Mouse (Mus musculus) ovary, postnatal 10 days (tissue): Measurements from ENCODE around the gene Dcaf1.

Source experiments
- DNase-seq: peaks from one replicate; pipeline ENCODE4 v3.0.0; 2022; ENCODE audit warnings: low spot score

The Dcaf1 gene

DNA sequence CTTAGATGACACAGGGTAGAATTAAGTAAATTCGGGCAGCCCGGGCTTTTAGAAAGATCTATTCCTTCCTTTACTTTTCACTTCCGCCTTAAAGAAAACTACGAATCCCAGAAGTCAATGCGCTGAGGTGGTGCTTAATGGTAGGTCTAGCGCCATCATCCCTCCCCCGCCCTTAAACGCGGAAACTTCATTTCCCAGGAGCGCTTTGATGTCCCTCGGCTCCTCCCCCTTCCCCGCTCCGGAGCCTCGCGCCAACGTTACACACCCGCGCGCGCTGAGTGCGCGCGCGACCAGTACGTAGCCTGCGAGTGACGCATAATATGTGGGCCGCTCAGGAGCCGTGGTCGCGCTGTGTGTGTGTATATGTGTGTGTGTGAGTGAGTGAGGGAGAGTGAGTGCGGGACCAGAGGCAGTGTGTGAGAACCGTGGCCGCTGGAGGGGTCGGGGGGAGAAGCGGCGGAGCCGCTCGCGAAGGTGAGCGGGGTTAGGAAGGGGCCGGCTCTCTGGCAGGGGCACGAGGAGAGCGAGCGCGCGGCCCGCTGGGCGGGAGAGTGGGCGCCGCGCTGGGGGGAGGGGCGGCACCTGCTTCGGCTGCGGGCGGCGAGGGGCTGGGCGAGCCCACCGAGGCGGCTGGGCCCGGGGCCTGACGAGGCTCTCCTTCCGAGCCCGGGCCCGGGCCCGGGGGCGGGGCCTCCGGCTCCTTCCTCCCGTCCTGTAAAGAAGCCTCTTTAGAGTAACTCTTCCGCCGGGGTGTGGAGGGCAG lies at the start of gene Dcaf1:
Dcaf1 (plus strand) TSS at position 257 of the 763 bp plus-strand sequence.
- peak; percentile 42 for DNase-seq

DNA sequence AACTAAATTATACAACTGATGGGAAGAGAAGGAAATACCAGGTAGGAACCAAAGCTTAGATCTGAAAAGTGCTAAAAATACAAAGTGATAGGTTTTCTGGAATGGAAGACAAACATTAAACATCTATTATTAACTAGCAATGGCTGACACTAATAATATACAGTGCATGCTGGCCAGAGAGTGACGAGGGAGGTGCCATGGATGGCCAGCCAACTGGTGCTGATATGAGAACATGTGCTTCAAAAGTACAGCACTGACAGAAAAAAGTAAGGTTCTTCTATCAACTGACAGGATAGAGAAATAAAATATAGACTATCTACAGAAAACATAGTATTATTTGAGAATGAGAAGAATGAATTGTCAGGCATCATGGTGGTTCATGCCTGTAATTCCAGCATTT lies 45.6 kb upstream of the Dcaf1 start:
- no peak for DNase-seq

DNA sequence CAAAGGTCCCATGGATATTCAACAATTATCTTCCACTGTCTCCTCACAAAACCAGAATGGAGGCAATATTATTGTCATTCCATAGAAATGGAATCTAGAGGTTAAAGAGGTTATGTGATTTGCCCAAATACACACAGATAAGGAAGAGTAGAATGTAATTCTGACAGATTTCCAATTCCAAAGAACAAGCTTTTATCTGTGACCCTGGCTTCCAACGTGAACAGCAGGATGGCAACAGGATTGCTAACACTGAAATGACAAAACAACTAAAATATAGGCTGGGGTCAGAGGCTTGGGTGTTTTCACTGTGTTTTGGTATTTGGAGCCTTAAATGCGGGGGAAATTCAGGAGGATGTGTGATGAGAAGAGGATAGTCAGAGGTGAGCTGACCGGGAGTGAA lies 44.3 kb upstream of the Dcaf1 start:
- no peak for DNase-seq

DNA sequence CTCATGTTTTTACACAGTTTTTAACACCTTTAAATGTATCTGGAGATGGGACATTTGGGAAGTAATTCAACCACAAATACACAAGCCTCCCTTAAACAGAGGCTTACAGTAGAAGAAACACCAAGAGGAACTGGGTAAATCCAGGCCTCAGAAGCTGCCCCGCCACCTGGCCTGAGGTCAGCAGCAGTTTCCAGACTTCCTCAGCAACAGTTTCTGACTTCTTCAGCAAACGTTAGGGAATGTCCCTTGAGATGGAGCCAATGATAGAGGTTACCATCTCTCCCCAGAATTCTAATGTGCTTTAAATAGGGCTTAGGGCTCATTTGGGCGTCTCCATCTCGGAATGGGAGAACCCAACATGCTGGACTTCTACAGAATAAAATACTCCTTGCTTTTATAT lies 43.4 kb upstream of the Dcaf1 start:
- no peak for DNase-seq

DNA sequence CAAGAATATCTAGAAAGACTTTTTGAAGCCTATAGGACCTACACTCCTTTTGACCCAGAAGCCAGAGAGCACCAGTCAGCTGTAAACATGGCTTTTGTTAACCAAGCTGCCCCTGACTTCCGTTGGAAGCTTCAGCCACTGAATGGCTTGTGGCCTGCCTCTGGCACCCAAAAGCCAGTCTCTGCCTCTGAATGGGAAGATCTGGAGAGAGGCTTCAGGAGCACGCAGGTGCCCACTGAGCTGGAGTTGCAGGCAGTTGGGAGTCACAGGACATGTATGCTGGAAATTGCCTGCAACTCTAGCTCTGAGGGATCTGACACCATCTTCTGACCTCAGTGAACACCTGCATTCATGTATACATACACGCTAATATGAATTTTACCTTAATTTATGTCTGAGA lies 41.6 kb upstream of the Dcaf1 start:
- DNase-seq: no peak

DNA sequence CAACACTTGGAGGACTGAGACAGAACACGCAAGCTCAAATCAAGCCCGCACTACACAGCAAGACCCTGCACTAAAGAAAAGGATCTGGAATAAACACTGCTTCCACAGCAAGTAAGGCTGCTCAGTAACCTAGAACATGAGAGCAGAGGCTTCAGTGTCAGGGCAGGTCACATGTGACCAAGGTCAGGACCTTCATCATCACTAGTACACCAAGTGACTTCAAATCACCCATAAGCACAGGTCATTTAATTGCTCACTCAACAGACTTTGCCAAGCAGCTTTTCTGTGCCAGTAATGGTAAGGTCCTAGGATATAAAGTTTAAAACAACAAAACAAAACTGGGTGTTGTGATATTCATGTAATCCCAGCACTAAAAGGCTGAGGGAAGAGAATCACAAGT lies 38.1 kb upstream of the Dcaf1 start:
- DNase-seq: no peak

DNA sequence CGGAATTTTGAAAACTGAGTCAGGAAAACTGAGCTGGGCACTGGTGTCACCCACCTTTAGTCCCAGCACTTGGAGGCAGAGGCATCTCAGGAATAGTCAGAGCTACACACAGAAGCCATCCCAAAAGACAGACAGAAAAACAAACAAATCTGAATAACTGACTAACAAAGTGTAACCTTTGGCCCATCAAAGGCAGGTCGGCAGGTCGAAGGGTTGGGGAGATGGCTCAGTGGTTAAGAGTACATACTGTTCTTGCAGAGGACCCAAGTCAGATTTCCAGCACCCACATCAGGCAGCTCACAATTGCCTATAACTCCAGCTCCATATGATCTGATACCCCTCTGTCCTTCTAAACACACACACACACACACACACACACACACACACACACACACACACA lies 36.5 kb upstream of the Dcaf1 start:
- DNase-seq: no peak

DNA sequence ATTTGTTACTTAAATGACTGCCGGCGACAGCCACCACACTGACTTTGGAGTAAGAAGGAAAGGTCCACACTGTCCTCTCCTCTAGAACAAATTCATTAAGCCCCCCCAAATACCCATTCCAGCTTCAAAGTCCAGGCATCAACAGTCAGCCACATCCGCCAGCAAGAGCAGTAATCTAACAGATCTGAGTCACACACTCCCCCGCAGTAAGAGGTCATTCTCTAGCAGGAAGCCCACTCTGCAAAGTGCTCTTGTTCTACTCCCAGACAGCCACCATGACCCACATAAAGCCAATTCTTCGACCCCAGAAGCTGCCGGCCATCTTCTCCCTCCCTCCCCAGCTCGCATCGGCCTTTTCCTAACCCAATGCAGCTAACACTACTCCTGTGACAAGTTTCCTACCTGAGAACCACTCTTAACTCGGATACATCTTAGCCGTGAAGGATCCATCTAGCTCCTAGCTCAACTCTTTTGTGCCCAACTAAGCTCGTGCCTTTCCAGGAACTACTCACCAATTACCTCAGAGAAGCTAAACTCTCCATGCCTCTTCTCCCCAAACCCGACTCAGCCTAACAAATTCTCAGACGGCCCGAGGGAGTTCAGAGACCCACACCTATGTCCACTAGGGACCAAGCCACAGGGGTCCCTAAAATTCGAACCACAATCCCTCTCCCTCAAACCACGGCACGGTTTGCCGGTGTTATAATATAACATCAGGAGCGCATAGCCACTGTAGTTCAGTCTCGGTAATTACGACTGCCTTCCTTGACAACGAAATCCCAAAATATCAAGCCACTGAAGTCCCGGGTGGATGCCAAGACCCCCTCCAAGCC lies 33.5 kb upstream of the Dcaf1 start:
- no peak for DNase-seq

DNA sequence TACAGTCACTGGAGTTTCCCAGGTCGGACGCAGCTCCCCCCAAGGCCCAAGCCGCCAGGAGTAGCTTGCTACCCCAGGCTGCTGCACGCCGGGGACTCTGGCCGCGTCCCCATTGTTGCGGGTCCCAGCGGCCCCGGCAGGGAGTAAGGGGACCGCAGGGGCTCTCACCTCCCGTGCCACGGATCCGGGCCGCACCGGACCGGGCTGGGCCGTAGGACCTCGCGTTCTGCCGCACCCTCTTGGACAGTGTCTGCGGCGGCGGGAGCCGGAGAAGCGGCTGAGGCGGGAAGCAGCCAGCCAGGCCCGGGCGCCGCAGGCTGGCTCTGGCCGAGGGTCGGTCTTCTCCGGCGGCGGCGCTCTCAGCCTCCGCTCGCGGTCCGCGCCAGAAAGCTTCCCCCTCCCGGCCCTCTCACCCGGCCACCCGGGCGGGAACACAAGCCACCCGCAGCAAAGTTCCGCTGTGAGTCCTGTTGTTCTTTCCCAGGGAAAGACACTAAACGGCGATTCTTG lies 32.8 kb upstream of the Dcaf1 start, which contains the start of gene Rad54l2:
Rad54l2 (minus strand) TSS at position 383 of the 510 bp plus-strand sequence.
- DNase-seq: peak; percentile 84

DNA sequence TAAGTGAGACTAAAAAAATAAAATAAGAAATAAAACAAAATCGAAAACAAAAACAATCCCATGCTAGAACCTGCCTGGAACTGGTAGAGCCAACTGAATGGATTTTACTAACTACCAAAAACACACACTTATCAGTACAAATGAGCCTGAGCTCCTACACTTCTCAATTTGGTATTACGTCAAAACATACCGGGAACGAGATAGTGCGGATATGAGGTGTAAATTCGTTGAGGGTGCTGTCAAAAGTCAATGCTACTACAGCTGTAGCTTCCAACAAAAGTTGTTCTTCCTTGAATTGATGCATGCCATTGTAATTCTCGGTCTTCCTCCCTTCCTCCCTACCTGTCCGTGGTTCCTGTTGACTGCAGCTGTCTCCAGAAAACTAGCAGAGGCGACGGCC lies 32.3 kb upstream of the Dcaf1 start:
- DNase-seq: no peak

DNA sequence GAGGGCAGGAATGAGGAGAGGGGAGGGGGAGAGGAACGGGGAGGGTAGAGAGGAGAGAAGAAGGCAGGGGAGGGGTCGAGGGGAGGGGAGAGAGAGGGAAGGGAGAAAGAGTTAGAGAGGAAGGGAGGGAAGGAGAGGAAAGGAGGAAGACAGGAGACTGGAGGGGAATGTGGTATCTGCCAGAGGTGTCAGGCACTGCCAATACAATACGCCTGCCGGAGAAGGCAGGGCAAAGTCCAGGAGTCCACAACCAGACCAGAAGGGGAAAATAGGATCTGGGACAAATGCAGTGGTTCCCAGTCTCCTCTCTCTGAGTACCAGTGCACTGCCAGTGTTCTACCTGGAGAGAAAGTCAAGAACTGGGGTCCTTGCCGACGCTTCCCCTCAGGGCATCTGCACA lies 30.8 kb upstream of the Dcaf1 start:
- DNase-seq: no peak

DNA sequence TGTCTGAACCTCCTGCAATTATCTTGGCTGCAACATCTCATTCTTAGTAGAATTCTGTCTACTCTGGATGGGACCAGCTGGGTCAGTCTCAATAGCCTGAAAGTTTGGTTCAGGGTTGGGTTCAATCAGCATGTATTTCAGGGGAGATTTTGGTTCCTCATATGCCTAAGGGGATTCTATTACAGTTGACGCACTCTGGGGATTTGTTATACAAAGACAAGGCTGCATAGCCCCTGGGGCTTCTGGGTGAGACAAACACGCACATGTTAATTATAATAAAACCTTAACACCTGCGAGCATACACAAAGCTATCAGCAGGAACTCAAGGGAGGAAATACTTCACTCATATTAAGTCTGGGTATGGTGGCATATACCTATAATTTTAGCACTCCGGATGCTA lies 15.2 kb upstream of the Dcaf1 start:
- no peak for DNase-seq

DNA sequence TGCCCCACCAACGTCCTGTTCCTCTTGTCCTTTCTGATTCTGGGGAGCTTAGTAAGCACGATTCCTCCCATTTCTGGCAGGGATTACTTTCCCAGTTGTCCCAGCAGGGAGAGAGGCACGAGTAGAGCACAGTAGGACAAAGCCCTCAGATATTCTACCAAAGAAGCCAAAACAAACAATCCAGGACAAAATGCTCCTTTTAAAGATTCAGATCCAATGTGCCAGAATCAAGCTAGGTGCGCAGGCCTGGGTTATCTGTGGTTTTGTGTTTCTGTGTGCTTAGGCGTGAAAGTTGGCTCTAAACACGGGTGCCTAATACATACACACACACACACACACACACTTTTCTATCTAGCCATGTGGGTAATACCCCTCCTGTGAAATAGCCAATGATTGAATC lies 3.5 kb upstream of the Dcaf1 start:
- DNase-seq: no peak

DNA sequence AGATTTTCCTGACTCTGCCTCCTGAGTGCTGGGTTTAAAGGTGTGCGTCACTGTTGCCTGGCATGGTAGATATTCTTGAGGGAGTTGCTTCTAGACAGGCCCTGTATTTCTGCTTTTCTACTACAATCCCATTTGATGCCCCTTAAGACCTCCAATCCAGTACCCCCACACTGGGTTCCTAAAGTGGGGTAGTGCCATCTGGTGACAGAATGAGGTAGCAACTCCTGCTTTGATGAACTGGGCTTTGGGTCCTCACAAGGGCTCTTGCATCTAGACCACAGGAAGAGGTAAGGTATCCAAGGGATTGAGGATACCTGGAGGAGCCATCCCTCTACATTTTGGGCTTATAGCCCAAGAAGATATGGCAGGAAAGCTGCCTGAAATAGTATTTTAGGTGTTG lies 2.5 kb upstream of the Dcaf1 start:
- DNase-seq: no peak

DNA sequence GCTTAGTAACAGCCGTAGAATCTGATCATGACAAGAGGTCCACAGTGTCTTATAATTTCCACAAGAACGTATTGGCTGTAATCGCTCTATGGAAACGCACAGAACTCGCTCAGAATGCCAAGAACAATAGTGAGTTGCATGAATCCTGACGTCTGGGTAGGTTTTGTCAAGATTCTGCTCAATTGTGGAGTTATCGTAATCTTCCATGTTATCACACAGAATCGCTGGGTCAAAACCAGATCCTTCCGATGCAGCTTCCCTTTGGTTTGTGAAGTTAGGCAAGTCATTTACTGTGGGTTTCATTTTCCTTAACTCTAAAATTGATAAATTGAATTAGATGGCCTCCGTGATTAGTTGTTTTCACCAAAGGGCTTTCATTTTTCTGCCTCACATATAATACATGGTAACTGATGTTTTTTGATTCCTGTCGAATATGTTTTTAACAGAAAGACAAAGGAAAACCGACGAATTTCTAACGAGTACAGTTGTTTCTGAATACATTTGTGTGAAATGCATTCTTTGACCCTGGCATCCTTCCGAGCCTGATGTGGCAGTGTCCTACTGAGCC lies 540 bp upstream of the Dcaf1 start:
- no peak for DNase-seq

DNA sequence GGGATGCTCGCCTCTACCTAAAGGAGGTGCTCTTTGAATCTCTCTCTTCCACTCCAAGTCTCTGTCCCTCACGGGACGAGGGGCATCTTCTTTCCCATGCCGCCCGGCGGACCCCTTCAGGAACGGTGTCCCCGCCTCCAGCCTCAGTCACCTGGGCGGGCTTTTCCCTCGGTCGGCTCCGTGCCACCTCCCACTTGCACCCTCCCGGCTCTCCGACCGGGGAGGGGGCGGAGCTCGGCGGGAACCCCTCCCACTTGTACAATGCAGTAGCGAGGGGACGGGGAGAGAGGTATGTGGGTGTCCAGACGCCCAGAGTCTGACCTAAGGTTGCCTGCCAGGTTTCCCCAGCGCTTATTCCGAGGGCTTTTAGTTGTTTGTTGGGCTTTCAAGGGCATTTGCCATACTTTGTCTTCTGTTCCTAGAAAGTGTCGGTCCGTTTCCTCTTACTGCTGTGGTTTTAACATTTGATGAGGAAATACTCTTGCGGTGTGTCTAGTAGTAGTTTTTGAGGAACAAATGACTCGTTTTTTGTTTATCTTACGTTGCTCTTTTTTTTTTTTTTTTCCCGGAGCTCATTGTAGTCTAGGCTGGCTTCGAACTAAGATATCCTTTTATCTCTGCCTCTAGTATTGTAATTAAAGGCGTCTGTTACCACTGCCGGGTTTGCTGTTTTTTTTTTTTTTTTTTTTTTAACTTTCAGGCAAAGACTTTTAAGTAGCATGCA lies 869 bp downstream of the Dcaf1 start:
- DNase-seq: peak; percentile 68

DNA sequence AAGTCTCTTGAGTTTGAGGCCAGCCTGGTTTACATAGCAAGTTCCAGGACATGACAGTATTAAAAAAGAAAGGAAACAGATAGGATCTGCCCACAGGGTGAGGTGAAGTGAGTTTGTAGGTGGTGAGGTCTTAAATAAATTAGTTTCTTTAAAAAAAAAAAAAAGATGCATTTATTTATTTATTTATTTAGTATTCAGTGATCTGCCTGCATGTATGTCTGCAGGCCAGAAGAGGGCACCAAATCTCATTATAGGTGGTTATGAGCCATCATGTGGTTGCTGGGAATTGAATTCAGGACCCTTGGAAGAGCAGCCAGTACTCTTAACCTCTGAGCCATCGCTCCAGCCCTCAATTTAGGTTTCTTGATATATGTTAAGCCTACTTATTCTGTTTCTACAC lies 18.9 kb downstream of the Dcaf1 start:
- DNase-seq: no peak

DNA sequence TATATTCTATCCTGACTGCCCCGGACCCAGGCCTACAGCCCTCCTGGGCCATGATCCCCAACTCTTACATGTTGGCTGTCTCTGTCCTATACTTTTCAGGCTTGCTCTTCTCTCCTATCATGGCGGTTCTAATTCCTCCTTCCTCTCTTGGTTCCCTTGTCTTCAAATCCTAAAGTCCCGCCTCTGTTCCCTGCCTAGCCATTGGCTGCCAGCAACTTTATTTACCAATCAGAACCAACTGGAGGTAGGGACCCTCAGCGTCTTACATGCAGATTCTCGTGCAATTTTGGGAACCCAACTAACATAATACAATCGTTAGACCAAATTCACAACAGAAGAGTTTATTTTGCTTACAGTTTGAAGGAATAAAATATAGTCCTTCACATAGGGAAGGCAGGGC lies 21.1 kb downstream of the Dcaf1 start:
- no peak for DNase-seq

DNA sequence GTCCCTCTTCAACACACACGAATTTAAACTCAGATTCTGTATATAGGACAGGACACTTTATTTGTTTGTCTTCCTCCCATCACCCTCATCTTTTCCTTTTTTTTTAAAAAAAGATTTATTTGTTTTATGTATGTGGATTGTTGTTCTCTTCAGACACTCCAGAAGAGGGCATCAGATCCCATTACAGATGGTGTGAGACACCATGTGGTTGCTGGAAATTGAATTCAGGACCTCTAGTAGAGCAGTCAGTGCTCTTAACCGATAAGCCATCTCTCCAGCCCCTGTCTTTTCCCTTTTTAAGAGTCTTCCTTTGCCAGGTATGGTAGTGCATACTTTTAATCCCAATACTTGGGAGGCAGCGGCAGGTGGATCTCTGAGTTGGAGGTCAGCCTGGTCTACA lies 35.0 kb downstream of the Dcaf1 start:
- no peak for DNase-seq

DNA sequence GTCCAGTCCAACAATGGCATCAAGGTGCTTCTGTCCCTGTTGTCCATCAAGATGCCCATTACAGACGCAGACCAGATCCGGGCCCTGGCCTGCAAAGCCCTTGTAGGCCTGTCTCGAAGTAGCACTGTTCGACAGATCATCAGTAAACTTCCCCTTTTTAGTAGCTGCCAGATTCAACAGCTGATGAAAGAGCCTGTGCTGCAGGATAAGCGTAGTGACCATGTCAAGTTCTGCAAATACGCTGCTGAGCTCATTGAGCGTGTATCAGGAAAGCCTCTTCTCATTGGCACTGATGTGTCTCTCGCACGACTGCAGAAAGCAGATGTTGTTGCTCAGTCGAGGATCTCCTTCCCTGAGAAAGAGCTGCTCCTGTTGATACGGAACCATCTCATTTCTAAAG lies 36.4 kb downstream of the Dcaf1 start:
- no peak for DNase-seq

DNA sequence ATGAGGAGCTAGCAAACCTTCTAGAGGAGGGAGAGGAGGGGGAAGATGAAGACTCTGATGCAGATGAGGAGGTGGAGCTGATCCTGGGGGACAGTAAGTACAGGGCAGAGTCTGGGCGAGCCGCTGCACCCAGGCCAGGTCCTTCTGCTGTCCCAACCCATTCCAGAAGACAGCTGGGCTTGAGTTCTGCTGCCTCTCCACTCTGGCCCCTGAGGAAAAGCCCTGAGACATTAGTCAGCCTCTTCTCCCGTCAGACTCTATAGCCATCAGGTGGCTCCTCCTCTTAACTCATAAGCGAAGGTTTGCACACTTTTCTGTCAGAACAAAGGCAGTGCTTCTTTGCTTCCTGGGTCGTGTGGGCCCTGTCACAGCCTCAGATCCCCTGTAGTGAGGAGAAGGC lies 52.5 kb downstream of the Dcaf1 start:
- no peak for DNase-seq

DNA sequence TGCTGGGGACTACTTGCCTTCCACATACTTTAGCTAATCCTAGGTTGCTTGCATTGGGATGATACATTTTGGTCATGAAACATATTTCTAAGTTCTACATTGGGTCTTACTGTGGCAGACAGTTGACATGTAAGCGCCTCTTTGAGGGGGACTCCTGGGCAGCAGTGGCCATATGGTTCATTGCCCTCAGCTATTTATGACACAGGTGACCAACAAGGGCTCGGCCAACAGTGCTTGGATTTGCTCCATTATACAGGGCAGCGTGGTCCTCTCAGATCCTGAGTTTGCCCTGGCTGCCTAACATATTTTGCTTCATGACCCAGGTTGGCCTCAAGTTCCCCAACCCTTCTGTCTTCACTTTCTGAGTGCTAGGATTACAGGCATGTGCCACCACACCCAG lies 55.0 kb downstream of the Dcaf1 start:
- DNase-seq: no peak
